Mouse (Mus musculus): ENCODE results near the gene Gm33543. TPM values are rescaled to one million over a fixed set of nuclear protein-coding genes. Genes with fewer than 3 reads are reported as not detected.

Gene Gm33543
- polyA plus RNA-seq, 1 experiment from 2014 or later, result not detected

- 73% methylated on average over 4 of the region's 4 CpGs for WGBS
- ATAC-seq (ENCODE audit: low FRiP score, low TSS enrichment), result no peak
Observed at GRCm38 (mm10) chr10:95811869-95812268, 30.9 kb downstream of the Gm33543 start.

DNA sequence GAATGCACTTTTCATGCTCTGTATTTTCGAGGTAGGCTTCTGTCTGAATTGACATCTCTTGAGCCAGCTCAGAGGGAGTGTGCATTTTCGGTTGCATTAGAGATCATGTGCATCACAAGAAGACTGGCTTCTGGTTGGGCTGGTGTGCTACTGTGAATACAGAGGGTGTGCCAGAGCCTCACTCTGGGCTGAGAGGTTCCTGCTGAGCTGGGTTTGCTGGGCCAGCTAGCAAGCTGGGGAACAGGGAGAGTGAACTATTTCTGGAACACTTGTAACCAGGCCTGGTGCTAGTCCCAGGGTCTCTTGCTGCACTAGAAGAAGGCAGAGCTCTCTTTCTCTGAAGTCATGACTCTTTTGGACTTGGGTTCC is 41.3 kb downstream of the Gm33543 start:
- TF ChIP-seq CTCF (IDR thresholded peaks at IDR 0.05; ENCODE audit: low read depth) (no peak), EP300 (optimal IDR thresholded peaks at IDR 0.05) (no peak)
- H3K4me1 ChIP-seq (replicated peaks; ENCODE audit: control insufficient read depth, insufficient read depth), result 0 out of 2 replicates have a peak, but pooled peaks cover 2% of the 10 kb centered on the region

More at GRCm38 (mm10) chr10:95811869-95812268, 30.9 kb downstream of the Gm33543 start:
- no peak overlapping the region for H3K4me2 ChIP-seq (replicated peaks; ENCODE audit: low read depth)
- no peak overlapping the region for H3K9ac ChIP-seq (ENCODE audit: low read length)
- no peaks in the 10 kb centered on the region for H3K4me1 ChIP-seq (replicated peaks; ENCODE audit: control insufficient read depth, insufficient read depth)
- no peaks in the 10 kb centered on the region for H3K27me3 ChIP-seq (ENCODE audit: control insufficient read depth, insufficient read depth, low read length)
- TF ChIP-seq CTCF (IDR thresholded peaks at IDR 0.05; ENCODE audit: low read depth) (no peak), EP300 (optimal IDR thresholded peaks at IDR 0.05) (no peak)
- no peak overlapping the region for H3K27ac ChIP-seq (replicated peaks)
- DNase-seq (ENCODE audit: low spot score), result no peak
- no peaks in the 10 kb centered on the region for H3K36me3 ChIP-seq (ENCODE audit: control insufficient read depth, insufficient read depth, low read length)
- no peaks in the 10 kb centered on the region for H3K9me3 ChIP-seq (ENCODE audit: control insufficient read depth, low read length)
- no peak overlapping the region for H3K4me3 ChIP-seq (ENCODE audit: low read depth, low read length)

GRCm38 (mm10) chr10:95800693-95801442 is 41.9 kb downstream of the Gm33543 start:
- no peak for TF ChIP-seq EP300 (optimal IDR thresholded peaks at IDR 0.05)
- TF ChIP-seq CTCF (IDR thresholded peaks at IDR 0.05; ENCODE audit: low read depth), result no peak
- 67% methylated on average over 7 of the region's 7 CpGs for WGBS
- Histone ChIP-seq H3K27me3 (ENCODE audit: control insufficient read depth, insufficient read depth, low read length) (no peaks in the 10 kb centered on the region), H3K27ac (replicated peaks) (no peak overlapping the region), H3K4me2 (replicated peaks; ENCODE audit: low read depth) (no peak overlapping the region), H3K4me3 (ENCODE audit: low read depth, low read length) (no peak overlapping the region), H3K9ac (ENCODE audit: low read length) (no peak overlapping the region), H3K4me1 (replicated peaks; ENCODE audit: control insufficient read depth, insufficient read depth) (0 out of 2 replicates have a peak, but pooled peaks cover 2% of the 10 kb centered on the region), H3K36me3 (ENCODE audit: control insufficient read depth, insufficient read depth, low read length) (no peaks in the 10 kb centered on the region), H3K9me3 (ENCODE audit: control insufficient read depth, low read length) (no peaks in the 10 kb centered on the region)
- ATAC-seq (ENCODE audit: low FRiP score, low TSS enrichment) (no peak), DNase-seq (ENCODE audit: low spot score) (no peak)

More for the DNA sequence above, 41.3 kb downstream of the Gm33543 start:
- Histone ChIP-seq H3K9ac (ENCODE audit: low read length) (no peak overlapping the region), H3K36me3 (ENCODE audit: control insufficient read depth, insufficient read depth, low read length) (no peaks in the 10 kb centered on the region), H3K9me3 (ENCODE audit: control insufficient read depth, low read length) (no peaks in the 10 kb centered on the region), H3K27ac (replicated peaks) (no peak overlapping the region), H3K27me3 (ENCODE audit: control insufficient read depth, insufficient read depth, low read length) (no peaks in the 10 kb centered on the region), H3K4me3 (ENCODE audit: low read depth, low read length) (no peak overlapping the region), H3K4me2 (replicated peaks; ENCODE audit: low read depth) (no peak overlapping the region)
- ATAC-seq (ENCODE audit: low FRiP score, low TSS enrichment) (no peak), DNase-seq (ENCODE audit: low spot score) (no peak)
- WGBS, result 34% methylated on average over 2 of the region's 2 CpGs

DNA sequence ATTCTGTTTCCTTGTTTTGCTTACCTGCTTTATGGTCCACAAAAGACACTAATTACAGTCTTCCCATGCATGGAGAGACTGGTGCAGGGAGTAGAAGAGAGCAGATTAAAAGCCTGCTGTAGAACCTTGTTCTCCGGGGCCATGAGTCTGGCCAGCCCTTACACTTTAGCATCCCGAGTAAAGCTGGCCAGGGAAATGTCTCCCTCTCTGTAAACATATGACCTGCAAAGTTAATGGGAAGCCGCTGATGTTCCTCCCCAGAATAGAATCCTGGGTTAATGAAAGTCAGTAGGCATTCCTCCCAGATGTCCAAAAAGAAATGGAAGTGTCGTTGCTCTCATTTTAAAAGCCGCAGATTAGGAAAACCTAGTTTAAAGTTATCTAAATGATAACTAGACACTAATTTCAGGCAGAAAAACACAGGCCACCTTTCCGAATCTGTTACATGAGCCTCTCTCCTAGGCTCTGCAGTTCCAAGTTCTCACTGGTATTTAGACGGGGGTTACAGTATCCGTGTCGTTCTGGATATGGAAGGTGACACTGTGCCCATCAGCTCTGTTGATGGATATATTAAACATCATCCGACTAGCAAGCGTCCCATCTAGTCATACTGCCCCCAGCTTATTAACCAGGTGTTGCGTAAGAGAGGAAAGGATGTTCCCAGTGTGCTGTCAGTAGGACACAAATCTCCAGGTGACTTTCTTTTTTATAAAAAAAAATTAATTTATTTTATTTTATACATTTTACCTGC is 44.9 kb downstream of the Gm33543 start:
- Histone ChIP-seq H3K36me3 (ENCODE audit: control insufficient read depth, insufficient read depth, low read length) (no peaks in the 10 kb centered on the region), H3K4me1 (replicated peaks; ENCODE audit: control insufficient read depth, insufficient read depth) (0 out of 2 replicates have a peak, but pooled peaks cover 2% of the 10 kb centered on the region), H3K9ac (ENCODE audit: low read length) (no peak overlapping the region), H3K9me3 (ENCODE audit: control insufficient read depth, low read length) (no peaks in the 10 kb centered on the region), H3K4me2 (replicated peaks; ENCODE audit: low read depth) (no peak overlapping the region), H3K4me3 (ENCODE audit: low read depth, low read length) (no peak overlapping the region), H3K27ac (replicated peaks) (no peak overlapping the region), H3K27me3 (ENCODE audit: control insufficient read depth, insufficient read depth, low read length) (no peaks in the 10 kb centered on the region)
- ATAC-seq (ENCODE audit: low FRiP score, low TSS enrichment) (no peak), DNase-seq (ENCODE audit: low spot score) (no peak)
- TF ChIP-seq CTCF (IDR thresholded peaks at IDR 0.05; ENCODE audit: low read depth), result no peak
- no peak for TF ChIP-seq EP300 (optimal IDR thresholded peaks at IDR 0.05)
- 77% methylated on average over 12 of the region's 12 CpGs for WGBS

DNA sequence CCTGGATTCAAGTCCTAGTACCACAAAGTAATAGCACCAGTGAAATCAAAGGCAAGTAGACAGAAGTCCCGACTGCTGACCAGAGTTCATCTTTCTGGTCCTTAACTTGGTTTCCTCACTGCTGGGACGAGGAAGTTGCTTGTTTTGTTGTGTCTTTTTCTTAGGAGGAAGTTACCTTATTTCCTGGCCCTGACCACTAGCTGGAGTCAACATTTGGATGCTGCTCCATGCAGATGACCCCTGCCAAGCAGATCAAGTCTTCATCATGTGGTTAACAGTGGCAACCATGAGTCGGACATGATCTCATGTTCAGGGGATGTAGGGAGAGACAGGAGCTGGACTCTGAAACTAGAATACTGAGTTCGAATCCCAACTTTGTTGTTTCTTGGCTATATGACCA is 47.2 kb downstream of the Gm33543 start:
- no peak overlapping the region for H3K4me2 ChIP-seq (replicated peaks; ENCODE audit: low read depth)
- no peak for ATAC-seq (ENCODE audit: low FRiP score, low TSS enrichment)
- no peaks in the 10 kb centered on the region for H3K36me3 ChIP-seq (ENCODE audit: control insufficient read depth, insufficient read depth, low read length)
- no peaks in the 10 kb centered on the region for H3K27me3 ChIP-seq (ENCODE audit: control insufficient read depth, insufficient read depth, low read length)
- H3K4me1 ChIP-seq (replicated peaks; ENCODE audit: control insufficient read depth, insufficient read depth), result no peaks in the 10 kb centered on the region
- TF ChIP-seq EP300 (optimal IDR thresholded peaks at IDR 0.05) (no peak), CTCF (IDR thresholded peaks at IDR 0.05; ENCODE audit: low read depth) (no peak)
- H3K4me3 ChIP-seq (ENCODE audit: low read depth, low read length), result no peak overlapping the region
- DNase-seq (ENCODE audit: low spot score), result no peak
- H3K9me3 ChIP-seq (ENCODE audit: control insufficient read depth, low read length), result no peaks in the 10 kb centered on the region
- WGBS, result 88% methylated on average over 4 of the region's 4 CpGs
- H3K9ac ChIP-seq (ENCODE audit: low read length), result no peak overlapping the region
- H3K27ac ChIP-seq (replicated peaks), result no peak overlapping the region

GRCm38 (mm10) chr10:95794706-95795105 is 48.0 kb downstream of the Gm33543 start:
- H3K9me3 ChIP-seq (ENCODE audit: control insufficient read depth, low read length), result no peaks in the 10 kb centered on the region
- H3K4me1 ChIP-seq (replicated peaks; ENCODE audit: control insufficient read depth, insufficient read depth), result no peaks in the 10 kb centered on the region
- no peak for TF ChIP-seq CTCF (IDR thresholded peaks at IDR 0.05; ENCODE audit: low read depth)
- WGBS, result 80% methylated on average over 6 of the region's 6 CpGs
- H3K4me3 ChIP-seq (ENCODE audit: low read depth, low read length), result no peak overlapping the region
- H3K27me3 ChIP-seq (ENCODE audit: control insufficient read depth, insufficient read depth, low read length), result no peaks in the 10 kb centered on the region
- H3K36me3 ChIP-seq (ENCODE audit: control insufficient read depth, insufficient read depth, low read length), result no peaks in the 10 kb centered on the region
- no peak for DNase-seq (ENCODE audit: low spot score)
- ATAC-seq (ENCODE audit: low FRiP score, low TSS enrichment), result no peak
- H3K9ac ChIP-seq (ENCODE audit: low read length), result no peak overlapping the region
- no peak overlapping the region for H3K27ac ChIP-seq (replicated peaks)
- no peak overlapping the region for H3K4me2 ChIP-seq (replicated peaks; ENCODE audit: low read depth)

All from stomach, postnatal 0 days (tissue).